Mouse (Mus musculus) small intestine, adult 2 months (tissue): ENCODE results near the gene Usp24.

Experiments used
- CTCF ChIP-seq: fragments of 200-500 bp; IDR thresholded peaks from 2 replicates; pipeline ENCODE4 v1.5.1; 2012; ENCODE audit warnings: low read depth, mild to moderate bottlenecking, control low read depth, inconsistent platforms, low read length, moderate library complexity, mixed read lengths; ENCODE audit not compliant: insufficient replicate concordance, insufficient read length; ENCODE audit errors: extremely low read depth
- POLR2A ChIP-seq: fragments of 200-500 bp; IDR thresholded peaks from 2 replicates; pipeline ENCODE4 v1.6.1; 2012; ENCODE audit warnings: low read depth, mild to moderate bottlenecking, control low read depth, inconsistent platforms, low read length, moderate library complexity

DNA sequence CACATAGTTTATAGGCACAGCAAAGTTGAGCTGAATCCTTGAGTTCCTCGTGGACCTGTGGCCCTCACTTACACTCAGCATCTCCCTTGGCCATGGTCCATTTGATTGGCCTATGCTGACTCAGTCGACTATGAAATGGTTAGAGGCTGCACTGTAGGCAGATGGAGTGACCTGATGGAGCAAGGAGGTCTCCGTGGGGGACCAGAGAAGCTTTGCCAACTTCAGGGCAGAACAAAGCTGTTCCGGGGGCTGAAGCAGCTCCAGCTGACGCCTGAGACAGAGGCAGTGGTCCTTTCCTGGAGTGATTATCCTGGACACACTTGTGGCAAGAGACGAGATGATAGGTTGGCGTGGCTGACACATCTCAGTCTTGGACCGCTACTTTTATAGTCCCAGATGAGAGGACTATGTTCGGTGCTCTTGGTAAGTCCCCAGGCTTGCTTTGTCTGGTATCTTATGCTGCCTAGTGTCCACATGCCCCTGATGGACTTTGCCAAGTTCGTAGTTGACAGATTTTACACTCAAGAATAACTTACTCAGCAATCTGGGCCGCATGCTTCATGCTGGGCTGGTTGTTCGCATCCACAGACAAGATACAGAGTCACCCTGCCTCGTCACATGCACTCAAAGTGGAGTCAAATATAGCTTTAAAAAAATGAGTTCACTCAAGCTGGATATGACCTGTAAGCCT lies 151.6 kb downstream of the Usp24 start:
- TF ChIP-seq POLR2A (no peak), CTCF (no peak)
